Mouse (Mus musculus) retina, postnatal 1 day (tissue): Measurements from ENCODE around the gene Itga6.

Source experiments
- DNase-seq: peaks from one replicate; pipeline ENCODE4 v3.0.0-alpha.2; 2012

Itga6 gene

GRCm38 (mm10) chr2:71734792-71735392 lies 10.5 kb upstream of the Itga6 start:
- no peak for DNase-seq

DNA sequence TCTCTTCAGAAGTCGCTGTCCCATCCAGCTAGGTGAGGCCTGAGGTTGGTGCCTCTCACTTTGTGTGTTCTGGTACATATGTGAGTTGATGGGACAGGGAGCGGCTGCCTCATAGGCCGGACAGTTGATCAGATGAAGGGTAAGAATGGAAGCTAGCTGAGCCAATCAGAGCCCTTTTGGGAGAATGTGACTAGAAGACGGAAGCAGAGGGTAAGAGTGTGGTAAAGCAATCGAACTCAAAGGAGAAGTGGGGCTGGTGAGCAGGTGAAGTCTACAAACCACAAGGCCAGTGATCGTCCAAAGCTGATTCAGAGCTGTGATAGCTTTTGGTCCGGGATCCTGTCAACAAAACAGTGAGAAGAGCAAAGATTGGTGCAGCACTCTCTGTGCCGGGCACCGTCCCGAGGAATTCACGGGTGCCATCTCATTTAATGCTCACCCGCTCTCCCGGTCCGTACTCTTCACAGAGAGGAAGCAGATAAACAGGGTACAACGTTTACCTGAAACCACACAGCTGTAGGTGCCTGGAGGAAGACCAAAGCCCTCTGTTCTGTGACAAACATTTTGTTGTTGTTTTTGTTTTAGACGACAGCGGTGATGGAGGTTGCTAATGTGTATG lies 9.8 kb upstream of the Itga6 start:
- DNase-seq: no peak

GRCm38 (mm10) chr2:71736213-71736612 lies 9.2 kb upstream of the Itga6 start:
- DNase-seq: no peak

DNA sequence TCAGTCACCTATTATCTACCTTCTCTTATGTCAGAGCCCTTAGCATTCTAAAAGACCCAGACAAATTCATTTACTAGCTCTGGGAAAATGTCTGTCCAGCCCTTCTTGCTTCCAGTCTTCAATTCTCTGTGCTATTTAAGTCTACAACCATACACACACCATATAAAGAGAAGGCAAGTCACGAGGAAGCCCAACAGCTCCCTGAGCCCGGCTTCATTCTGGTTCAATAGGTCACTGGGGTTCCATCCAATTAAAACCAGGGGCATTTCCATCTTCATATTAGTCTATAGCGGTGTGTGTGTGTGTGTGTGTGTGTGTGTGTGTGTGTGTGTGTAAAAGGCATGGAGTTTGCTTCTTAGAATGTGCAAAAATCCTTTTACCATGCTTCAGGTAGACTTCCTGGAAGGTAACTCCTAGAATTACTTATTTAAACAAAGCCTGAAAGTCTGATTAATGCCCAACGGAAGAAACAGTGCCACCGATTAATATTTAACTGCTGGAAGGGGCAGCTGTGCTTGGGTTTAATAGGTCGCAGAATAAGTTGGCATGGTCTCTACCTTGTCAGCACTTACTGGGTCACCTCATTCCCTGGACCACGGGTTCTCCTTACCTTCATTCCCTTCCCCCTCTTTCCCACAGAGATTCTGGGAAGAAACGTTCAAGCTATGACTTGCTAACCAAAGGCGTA lies 6.1 kb upstream of the Itga6 start:
- no peak for DNase-seq

DNA sequence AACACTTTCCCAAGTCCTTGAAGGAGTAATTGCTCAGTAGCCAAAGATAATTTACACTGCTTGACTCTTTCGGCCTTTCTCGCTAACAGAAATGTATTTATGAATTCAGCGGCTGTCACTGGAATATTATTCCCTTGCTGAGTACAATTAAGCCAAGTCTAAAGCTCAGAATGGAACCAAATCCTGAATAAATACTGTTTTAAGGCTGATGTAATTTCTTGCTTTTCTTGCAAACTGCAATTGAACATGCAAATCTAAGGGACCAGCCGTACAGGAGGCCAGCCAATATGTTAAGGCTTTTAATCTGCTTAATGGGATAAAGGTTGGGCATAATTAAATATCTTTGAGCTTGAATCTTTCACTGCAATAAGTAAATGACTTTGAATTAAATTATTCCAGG lies 2.9 kb upstream of the Itga6 start:
- DNase-seq: no peak

DNA sequence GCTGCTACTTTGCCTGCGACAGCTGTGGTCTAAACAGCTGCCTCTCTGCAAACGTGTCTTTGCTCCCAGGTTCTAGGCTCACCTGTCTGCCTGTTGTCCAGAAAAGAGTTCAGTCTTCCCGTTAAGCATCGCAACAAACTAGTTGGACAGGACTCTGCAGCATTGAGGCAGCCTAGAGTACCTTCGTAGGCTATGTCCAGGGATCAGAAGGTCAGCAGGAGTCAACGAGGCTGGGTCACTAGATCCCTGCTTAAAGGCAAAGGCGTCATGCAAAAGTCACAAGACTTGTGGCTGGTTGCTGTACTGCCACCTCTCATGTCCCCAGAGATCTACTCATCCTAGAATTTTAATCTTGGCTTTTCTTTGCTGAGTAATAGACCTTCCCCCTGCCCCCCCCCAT lies 2.0 kb upstream of the Itga6 start:
- no peak for DNase-seq

DNA sequence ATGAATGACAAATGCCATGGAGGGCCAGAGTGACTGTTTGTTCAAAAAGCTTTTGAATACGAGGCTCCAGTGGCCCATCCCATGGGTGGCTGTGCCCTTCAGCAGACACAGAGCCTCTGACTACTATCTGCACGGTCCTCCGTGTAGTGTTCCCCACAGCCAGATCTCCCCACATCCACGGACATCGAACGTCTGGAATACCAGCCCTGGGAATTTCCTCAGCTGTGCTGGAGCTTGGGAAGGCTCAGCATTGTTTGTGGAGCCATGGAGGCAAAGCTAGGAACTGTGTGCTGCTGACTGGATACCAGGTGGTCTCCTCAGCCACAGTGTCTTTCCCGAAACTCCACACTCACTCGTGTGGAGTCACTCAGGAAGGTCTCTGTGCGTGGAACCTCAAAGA lies 1.1 kb upstream of the Itga6 start:
- DNase-seq: no peak

GRCm38 (mm10) chr2:71744861-71745507 lies 432 bp upstream of the Itga6 start:
- peak; percentile 24 for DNase-seq

GRCm38 (mm10) chr2:71748451-71748850 lies 3.0 kb downstream of the Itga6 start:
- DNase-seq: no peak

DNA sequence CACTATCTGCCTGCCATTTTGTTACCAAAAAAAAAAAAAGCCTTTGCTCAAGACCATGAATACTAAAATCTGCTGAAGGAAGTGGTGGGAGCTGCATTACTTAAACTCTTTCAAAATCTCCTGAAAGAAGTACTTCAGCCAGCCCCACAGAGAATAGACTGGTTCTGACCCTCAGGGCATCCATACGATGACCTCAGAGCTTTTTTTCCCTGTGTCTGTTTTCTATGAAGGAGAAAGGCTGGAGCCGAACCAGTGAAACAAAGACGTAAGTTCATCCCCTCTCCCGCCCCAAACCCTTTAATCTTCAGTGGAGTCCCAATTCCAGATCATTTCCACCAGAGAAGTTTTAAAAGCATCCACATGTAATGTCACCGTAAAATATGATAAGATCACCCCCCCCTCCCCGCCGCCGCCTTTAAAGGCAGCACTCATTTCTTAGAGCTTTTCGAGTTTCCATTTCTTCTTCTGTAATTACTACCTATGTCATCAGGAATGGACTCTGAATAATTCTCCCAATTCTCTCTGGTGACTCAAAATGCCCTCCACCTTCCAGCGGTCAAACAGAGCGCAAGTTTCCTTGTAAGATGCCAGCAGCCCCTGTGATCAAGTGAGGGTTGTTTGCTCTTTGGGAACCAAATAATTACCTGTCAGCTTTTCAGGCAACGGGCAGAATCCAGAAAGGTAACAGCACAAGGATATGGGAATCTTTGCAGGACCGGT lies 4.1 kb downstream of the Itga6 start:
- DNase-seq: no peak

DNA sequence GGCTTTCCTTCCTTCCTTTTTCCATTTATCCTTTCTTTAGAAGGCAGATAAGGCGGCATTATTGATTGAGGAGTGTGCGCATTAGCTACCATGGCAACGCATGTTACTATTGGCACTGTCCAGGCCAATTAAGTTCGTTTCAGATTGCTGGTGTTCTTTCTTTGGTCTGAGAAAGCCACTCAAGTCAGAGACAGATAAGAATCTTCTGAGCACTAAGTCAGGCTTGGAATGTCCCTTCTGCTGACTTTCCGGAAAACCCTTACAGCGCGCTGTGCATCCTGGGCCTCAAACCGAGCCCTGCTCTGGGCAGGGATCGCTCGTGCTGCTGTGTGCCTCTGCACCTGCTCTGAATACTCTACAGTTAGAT lies 4.7 kb downstream of the Itga6 start:
- no peak for DNase-seq

DNA sequence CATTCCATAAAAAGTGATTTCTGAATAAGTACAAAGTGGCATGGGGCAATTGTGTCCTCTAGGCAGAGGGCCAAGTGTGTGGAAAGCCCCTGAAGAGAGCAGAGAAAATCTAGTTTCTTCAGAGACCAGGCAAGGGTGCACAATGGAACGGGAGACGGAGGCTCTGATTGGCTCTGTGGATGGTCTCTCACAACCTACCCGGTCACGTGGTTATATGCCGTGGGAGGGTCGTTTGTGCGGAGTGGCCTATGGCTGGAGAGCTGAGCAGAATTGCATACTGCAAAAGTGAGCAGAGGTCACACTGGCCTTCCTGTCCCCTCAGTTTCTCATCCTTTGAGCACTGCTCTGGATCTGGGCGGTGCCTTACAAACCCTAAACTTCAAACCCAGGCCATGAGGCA lies 5.9 kb downstream of the Itga6 start:
- no peak for DNase-seq

GRCm38 (mm10) chr2:71751863-71752262 lies 6.4 kb downstream of the Itga6 start:
- no peak for DNase-seq

DNA sequence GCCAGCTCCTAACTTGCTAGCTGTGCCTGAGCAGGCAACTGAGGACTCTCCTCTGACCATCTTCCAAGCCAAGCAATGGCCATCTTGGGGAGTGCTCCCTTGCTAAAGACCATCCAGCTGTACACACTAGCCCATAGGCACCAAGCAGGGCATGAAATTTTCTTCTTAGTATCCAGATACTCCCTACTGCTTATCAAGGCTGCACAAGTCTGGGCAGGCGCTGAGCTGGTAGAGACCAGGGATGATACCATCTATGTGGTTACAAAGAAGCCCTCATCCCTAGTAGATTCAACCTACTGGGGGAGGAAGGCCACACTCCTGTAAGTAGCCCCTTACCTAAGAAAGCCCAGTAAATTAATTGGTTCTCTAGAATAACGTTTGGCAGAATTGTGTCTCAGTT lies 7.0 kb downstream of the Itga6 start:
- no peak for DNase-seq

DNA sequence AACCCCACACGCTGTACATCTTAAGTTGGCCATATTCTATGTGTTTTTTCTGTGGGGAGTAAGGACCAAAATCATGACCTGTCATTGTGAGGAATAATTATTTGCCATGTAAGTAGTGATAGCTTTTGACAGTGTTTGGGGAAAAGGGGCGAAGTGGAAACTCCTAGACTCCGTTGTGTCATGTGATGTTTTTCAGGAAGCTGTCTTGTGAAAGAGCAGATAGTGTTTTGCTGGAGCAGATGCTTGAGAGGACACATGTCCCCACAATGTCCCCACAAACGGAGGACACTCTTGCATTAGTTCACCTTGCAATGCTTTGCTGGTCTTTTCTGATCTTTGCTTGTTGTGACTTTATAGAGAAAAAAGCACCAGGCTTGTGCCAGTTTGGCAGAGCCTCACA lies 7.7 kb downstream of the Itga6 start:
- no peak for DNase-seq

GRCm38 (mm10) chr2:71755748-71756147 lies 10.3 kb downstream of the Itga6 start:
- DNase-seq: no peak

GRCm38 (mm10) chr2:71757098-71757497 lies 11.7 kb downstream of the Itga6 start:
- no peak for DNase-seq

DNA sequence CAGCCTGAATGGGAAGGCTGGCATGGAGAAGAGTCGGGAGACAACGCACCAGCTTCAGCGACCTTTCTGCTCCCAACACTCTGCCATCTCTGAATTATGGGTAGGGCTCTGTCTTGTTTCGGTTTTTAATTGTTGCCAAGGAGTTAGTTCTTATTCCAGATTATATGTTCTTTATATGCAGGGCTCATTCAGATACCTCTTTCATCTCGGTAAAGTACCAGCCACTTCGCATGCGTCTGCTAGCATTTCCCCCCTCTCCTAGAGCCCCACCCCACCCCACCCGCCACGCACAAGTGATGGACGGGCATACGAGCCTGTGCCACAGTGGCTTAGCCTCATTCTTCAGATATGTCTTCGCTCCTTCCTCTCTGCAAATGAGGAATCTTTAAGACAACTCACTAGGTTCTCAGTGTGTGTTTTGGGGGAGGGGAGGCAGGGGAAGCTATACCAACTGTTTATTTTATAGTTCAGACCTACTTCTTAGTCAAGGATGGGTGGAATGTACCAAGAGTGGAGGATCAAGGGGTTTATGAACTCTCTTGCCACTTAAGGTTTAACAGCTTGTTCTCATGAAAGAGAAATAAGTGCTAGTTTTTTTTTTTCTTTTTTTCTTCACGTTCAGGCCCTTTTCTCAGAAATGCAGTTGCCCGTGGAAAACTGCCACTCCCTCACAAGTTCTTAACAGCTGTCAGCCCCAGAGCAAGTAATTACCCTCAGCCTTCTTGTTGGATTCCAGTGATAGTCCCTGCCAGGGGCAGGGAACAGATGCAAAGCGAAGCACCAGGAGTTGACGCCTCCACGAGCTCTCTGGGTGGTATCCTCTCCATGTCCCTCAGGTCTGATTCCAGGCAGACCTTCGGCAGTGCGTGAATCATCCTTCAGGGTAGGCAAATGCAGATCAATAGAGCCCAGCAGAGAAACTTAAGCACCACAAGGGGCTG lies 13.4 kb downstream of the Itga6 start:
- no peak for DNase-seq

DNA sequence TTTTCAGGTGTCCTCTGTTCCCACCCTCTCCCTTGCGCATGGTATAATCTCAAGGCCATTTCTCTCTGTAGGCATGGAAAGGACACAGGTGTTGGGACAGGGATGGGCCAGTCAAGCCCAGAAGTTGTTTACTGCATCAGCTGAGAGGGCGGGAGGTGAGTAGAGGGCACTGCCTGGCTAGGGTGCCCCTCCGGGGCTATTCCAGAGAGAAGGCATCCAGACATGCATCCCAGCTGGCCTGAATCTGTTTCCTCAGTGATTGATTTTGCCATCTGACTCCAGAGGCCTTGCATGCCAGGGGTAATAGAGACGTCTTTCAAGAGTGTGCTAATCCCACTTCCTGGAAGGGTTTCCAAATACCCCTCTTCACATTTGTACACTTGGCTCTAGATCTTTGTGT lies 14.7 kb downstream of the Itga6 start:
- DNase-seq: no peak

- DNase-seq: no peak
Observed at GRCm38 (mm10) chr2:71761081-71761480, 15.7 kb downstream of the Itga6 start.

GRCm38 (mm10) chr2:71764525-71764924 lies 19.1 kb downstream of the Itga6 start:
- no peak for DNase-seq
